Mouse (Mus musculus) CH12.LX (cell line): ENCODE results near the gene Col5a1.

ENCODE experiments used
- CTCF ChIP-seq, 2 experiments: IDR thresholded peaks in 1 of 2; conservative IDR thresholded peaks in 1 of 2; 2 replicates each; pipeline ENCODE4 v1.5.1; 2011 to 2012; ENCODE audit warnings: low read depth in 2 of 2, low read length in 2 of 2, improper control_type of control experiment in 1 of 2, inconsistent platforms in 1 of 2, mild to moderate bottlenecking in 1 of 2, moderate library complexity in 1 of 2
- EP300 ChIP-seq: IDR thresholded peaks from 2 replicates; pipeline ENCODE4 v1.6.1; 2011; ENCODE audit warnings: low read length, improper control_type of control experiment
- MAFK ChIP-seq: IDR thresholded peaks from 2 replicates; pipeline ENCODE4 v1.6.1; 2011; ENCODE audit warnings: low read length, improper control_type of control experiment; ENCODE audit not compliant: insufficient replicate concordance
- ZC3H11A ChIP-seq: IDR thresholded peaks from 2 replicates; pipeline ENCODE4 v1.6.1; 2012; ENCODE audit warnings: low read depth, mild to moderate bottlenecking, inconsistent platforms, low read length, improper control_type of control experiment
- ZNF384 ChIP-seq: IDR thresholded peaks from 2 replicates; pipeline ENCODE4 v1.6.1; 2012; ENCODE audit warnings: low read depth, low read length, improper control_type of control experiment, inconsistent platforms

- no peak for TF ChIP-seq EP300
- no peak for TF ChIP-seq ZNF384
- no peak for TF ChIP-seq ZC3H11A
- TF ChIP-seq MAFK = no peak
- no peak for TF ChIP-seq CTCF (conservative IDR thresholded peaks at IDR 0.05 in 1 of 2, IDR thresholded peaks at IDR 0.05 in 1 of 2; ENCODE audit: low read depth in 2 of 2, low read length in 2 of 2)
Measured at GRCm38 (mm10) chr2:27871056-27871455, 15.2 kb upstream of the Col5a1 start.
